16 mouse cellular contexts compared by ENCODE assay signal in the genomic region with DNA sequence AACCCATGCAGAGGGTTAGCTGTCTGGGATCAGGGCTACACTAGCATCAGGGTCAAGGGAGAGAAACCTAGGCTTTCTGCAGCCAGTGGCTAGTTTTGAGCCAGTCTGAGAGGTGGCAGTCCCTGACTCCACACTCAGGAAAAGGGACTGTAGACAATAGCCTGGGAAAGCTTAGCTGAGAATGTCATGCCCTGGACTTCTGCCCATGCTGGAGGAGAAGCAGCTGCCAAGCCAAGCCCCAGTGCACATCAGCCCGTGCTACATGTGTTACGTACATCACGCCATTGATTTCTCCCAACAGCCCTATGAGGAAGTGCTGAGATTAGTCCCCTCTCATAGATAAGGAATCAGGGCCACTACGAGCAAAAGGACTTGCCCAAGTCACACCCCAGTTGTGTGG. TPM values are rescaled to one million over a fixed set of nuclear protein-coding genes. Genes with fewer than 3 reads are reported as not detected.
DNase-seq lines count a peak whose midpoint lies in the region; ATAC-seq lines count a peak whose summit lies in the region.
"Had no signal": no experiment of that assay in that cellular context is flagged by ENCODE, and none has a peak within 500 bp of the region (broad histone marks: within the 10 kb centered on the region; RNA-seq: fewer than 3 reads in every experiment).

No protein-coding gene starts in this region.

- no peak overlapping the region for H3K9ac ChIP-seq in forebrain, embryonic 15.5 days (replicated peaks)
- no peak overlapping the region for H3K9ac ChIP-seq in hindbrain, embryonic 16.5 days (ENCODE audit: low read depth, low read length)
- H3K9ac ChIP-seq: forebrain, postnatal 0 days; limb, embryonic 13.5 days; liver, embryonic 15.5 days had no signal

- no peaks in the 10 kb centered on the region for H3K9me3 ChIP-seq in forebrain, embryonic 10.5 days
- H3K9me3 ChIP-seq in forebrain, embryonic 15.5 days: no peaks in the 10 kb centered on the region
- H3K9me3 ChIP-seq in hindbrain, embryonic 16.5 days (ENCODE audit: control insufficient read depth, low read length): no peaks in the 10 kb centered on the region
- H3K9me3 ChIP-seq: G1E; limb, embryonic 13.5 days; liver, embryonic 15.5 days had no signal

- no peaks in the 10 kb centered on the region for H3K36me3 ChIP-seq in forebrain, embryonic 10.5 days (replicated peaks)
- 0 out of 2 replicates have a peak, but pooled peaks cover 3% of the 10 kb centered on the region for H3K36me3 ChIP-seq in forebrain, embryonic 15.5 days
- H3K36me3 ChIP-seq in hindbrain, embryonic 16.5 days (ENCODE audit: control insufficient read depth, insufficient read depth, low read length): peaks cover under 1% of the 10 kb centered on the region; the same call in 1 of the 2 replicates
- H3K36me3 ChIP-seq: G1E; limb, embryonic 13.5 days; liver, embryonic 15.5 days had no signal

- no peak for ATAC-seq in forebrain, embryonic 15.5 days (replicated peaks)
- ATAC-seq in hindbrain, embryonic 16.5 days: no peak
- ATAC-seq: CD4-positive, CD25-positive, alpha-beta regulatory T cell, adult 4 months; forebrain, postnatal 0 days had no signal

- H3K27me3 ChIP-seq in forebrain, embryonic 10.5 days (ENCODE audit: poor library complexity, severe bottlenecking): 0 out of 2 replicates have a peak, but pooled peaks cover 5% of the 10 kb centered on the region
- H3K27me3 ChIP-seq in forebrain, embryonic 15.5 days: no peaks in the 10 kb centered on the region
- H3K27me3 ChIP-seq in hindbrain, embryonic 16.5 days (replicated peaks; ENCODE audit: control insufficient read depth, insufficient read depth, low read length): no peaks in the 10 kb centered on the region
- H3K27me3 ChIP-seq: limb, embryonic 13.5 days had no signal

- H3K4me2 ChIP-seq in forebrain, embryonic 15.5 days (replicated peaks): no peak overlapping the region
- H3K4me2 ChIP-seq in hindbrain, embryonic 16.5 days (ENCODE audit: low read length): no peak overlapping the region
- H3K4me2 ChIP-seq: limb, embryonic 13.5 days; liver, embryonic 15.5 days had no signal

- H3K4me1 ChIP-seq in forebrain, embryonic 10.5 days: peaks cover 52% of the 10 kb centered on the region
- H3K4me1 ChIP-seq in forebrain, embryonic 15.5 days: peaks cover 31% of the 10 kb centered on the region
- H3K4me1 ChIP-seq in hindbrain, embryonic 16.5 days (ENCODE audit: control insufficient read depth, insufficient read depth, low read depth, low read length): peaks cover 30% of the 10 kb centered on the region
- H3K4me1 ChIP-seq: liver, embryonic 15.5 days had no signal

- DNase-seq in forebrain, embryonic 10.5 days (ENCODE audit: extremely low spot score, low spot score): no peak
- DNase-seq in kidney, postnatal 10 days: peak; percentile 21
- DNase-seq in kidney, adult 8-10 months: no peak
- peak; percentile 27 for DNase-seq in lung, postnatal 10 days
- no peak for DNase-seq in lung, postnatal 36 days
- DNase-seq in natural killer cell, adult 2 months (ENCODE audit: low spot score in 2 of 2): no peak
- DNase-seq: cerebellum, postnatal 25 days; forebrain, postnatal 0 days; heart, adult 11 months; thymus, adult 18-20 months had no signal

- 0 out of 2 replicates have a peak overlapping the region, but pooled peaks have one; percentile 60 for H3K27ac ChIP-seq in forebrain, embryonic 10.5 days
- H3K27ac ChIP-seq in forebrain, embryonic 15.5 days (replicated peaks): no peak overlapping the region
- peak overlapping the region; percentile 4; the same call in 1 of the 2 replicates for H3K27ac ChIP-seq in hindbrain, embryonic 16.5 days (ENCODE audit: low read depth, low read length)
- H3K27ac ChIP-seq: limb, embryonic 13.5 days; liver, embryonic 15.5 days had no signal

- no peak overlapping the region for H3K4me3 ChIP-seq in forebrain, embryonic 10.5 days
- no peak overlapping the region for H3K4me3 ChIP-seq in forebrain, embryonic 15.5 days
- H3K4me3 ChIP-seq in hindbrain, embryonic 16.5 days (ENCODE audit: low read length): no peak overlapping the region
- H3K4me3 ChIP-seq: limb, embryonic 13.5 days; liver, embryonic 15.5 days had no signal

- WGBS in forebrain, embryonic 10.5 days: 95% methylated on average over 4 of the region's 4 CpGs
- WGBS in forebrain, embryonic 15.5 days: 77% methylated on average over 4 of the region's 4 CpGs
- WGBS in hindbrain, embryonic 16.5 days: 65% methylated on average over 4 of the region's 4 CpGs

RNA-seq across cellular contexts. Expression of a gene that starts 29.7 kb away (rescaled TPM):
- polyA plus RNA-seq in forebrain, embryonic 10.5 days (2016; fragmentation: Nextera tagmentation; extraction: Ambion mirVana): 0.43 and 0.79 TPM in 2 replicates
- polyA plus RNA-seq in forebrain, embryonic 15.5 days (2015; fragmentation: Nextera tagmentation; extraction: Ambion mirVana): 0.52 and 0.64 TPM in 2 replicates
- 0.58 and 0.70 TPM in 2 replicates for polyA plus RNA-seq in hindbrain, embryonic 16.5 days (2015; fragmentation: Nextera tagmentation; extraction: Ambion mirVana)

RNA-seq across cellular contexts. Expression of a gene that starts 30.3 kb away (rescaled TPM):
- 0.90 and 1.1 TPM in 2 replicates for polyA plus RNA-seq in forebrain, embryonic 10.5 days (2016; fragmentation: Nextera tagmentation; extraction: Ambion mirVana)
- 10.0 and 11.2 TPM in 2 replicates for polyA plus RNA-seq in forebrain, embryonic 15.5 days (2015; fragmentation: Nextera tagmentation; extraction: Ambion mirVana)
- polyA plus RNA-seq in hindbrain, embryonic 16.5 days (2015; fragmentation: Nextera tagmentation; extraction: Ambion mirVana): 24.8 and 28.3 TPM in 2 replicates
- polyA plus RNA-seq: CD4-positive, CD25-positive, alpha-beta regulatory T cell, adult 4 months; G1E had no signal

RNA-seq across cellular contexts. Expression of a gene that starts 59.8 kb away (rescaled TPM):
- polyA plus RNA-seq in forebrain, embryonic 10.5 days (2016; fragmentation: Nextera tagmentation; extraction: Ambion mirVana): 582 and 592 TPM in 2 replicates
- polyA plus RNA-seq in forebrain, embryonic 15.5 days (2015; fragmentation: Nextera tagmentation; extraction: Ambion mirVana): 587 and 591 TPM in 2 replicates
- 675 and 689 TPM in 2 replicates for polyA plus RNA-seq in hindbrain, embryonic 16.5 days (2015; fragmentation: Nextera tagmentation; extraction: Ambion mirVana)

Comparison
In these comparisons a context has a peak if more than half of its experiments do, and no peak if none do; other contexts are left out.
1. DNase-seq: peak in kidney, postnatal 10 days (single experiment) and lung, postnatal 10 days (single experiment); none in forebrain, embryonic 10.5 days (single experiment), kidney, adult 8-10 months (0 of 2), lung, postnatal 36 days (single experiment) and natural killer cell, adult 2 months (0 of 2).